Mouse (Mus musculus) ES-E14 (cell line): ENCODE results near the gene Sult5a1.

Source experiments
- CHD2 ChIP-seq: IDR thresholded peaks from 2 replicates; pipeline ENCODE4 v1.6.1; 2014; ENCODE audit warnings: mild to moderate bottlenecking, low read depth, low read length, inconsistent platforms
- HCFC1 ChIP-seq: IDR thresholded peaks from 2 replicates; pipeline ENCODE4 v1.6.1; 2012; ENCODE audit warnings: low read length, inconsistent platforms, borderline replicate concordance; ENCODE audit not compliant: insufficient read depth
- MAFK ChIP-seq: IDR thresholded peaks from 2 replicates; pipeline ENCODE4 v1.6.1; 2014; ENCODE audit warnings: mild to moderate bottlenecking, low read depth, low read length, inconsistent platforms; ENCODE audit not compliant: insufficient read depth
- ZC3H11A ChIP-seq: IDR thresholded peaks from 2 replicates; pipeline ENCODE4 v1.6.1; 2012; ENCODE audit warnings: low read depth, mild to moderate bottlenecking, inconsistent platforms, low read length, borderline replicate concordance
- ZNF384 ChIP-seq: IDR thresholded peaks from 2 replicates; pipeline ENCODE4 v1.6.1; 2012; ENCODE audit warnings: low read depth, low read length, inconsistent platforms

DNA sequence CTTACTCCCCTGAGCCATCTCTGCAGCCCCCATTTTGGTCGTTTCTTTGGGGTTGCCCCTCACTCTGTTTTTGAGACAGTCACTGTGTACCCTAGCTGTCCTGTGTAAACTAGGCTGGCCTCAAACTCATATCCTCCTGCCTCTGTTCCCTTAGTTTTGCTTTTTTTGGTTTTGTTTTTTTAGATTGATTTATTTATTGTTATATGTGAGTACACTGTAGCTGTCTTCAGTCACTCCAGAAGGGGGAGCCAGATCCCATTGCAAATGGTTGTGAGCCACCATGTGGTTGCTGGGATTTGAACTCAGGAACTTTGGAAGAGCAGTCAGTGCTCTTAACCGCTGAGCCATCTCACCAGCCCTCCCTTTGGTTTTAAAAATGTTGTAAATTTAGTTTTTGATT, 51.6 kb downstream of the Sult5a1 start:
- TF ChIP-seq ZC3H11A (no peak), CHD2 (no peak), ZNF384 (peak; percentile 85), HCFC1 (no peak), MAFK (no peak)
